Mouse (Mus musculus): ENCODE measurements around the gene 1700028P14Rik. TPM values are rescaled to one million over a fixed set of nuclear protein-coding genes. Genes with fewer than 3 reads are reported as not detected.

Gene 1700028P14Rik
- polyA plus RNA-seq, 1 experiment from 2014 or later = 0.44 TPM

DNA sequence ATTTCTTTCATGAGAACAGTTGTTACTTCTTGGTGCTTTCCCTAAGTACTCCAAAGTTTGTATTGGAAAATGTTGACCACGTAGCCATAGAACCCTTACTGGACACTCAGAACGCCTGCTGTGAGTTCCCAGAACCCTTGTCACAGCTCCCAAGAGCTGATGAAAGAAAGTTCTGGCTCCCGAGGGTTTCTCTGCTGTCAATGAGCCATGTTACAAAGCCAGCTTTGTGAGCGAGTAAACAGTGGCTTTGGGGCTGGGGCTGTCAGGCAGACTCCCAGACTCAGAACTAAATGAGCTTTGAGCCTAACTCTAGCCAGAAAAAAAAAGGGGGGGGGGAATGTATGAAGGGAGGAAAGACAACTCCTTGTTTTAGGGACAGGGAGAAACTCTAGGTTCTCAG is 120.7 kb downstream of the 1700028P14Rik start:
- H3K4me3 ChIP-seq (ENCODE audit: low read depth, low read length) = no peak overlapping the region
- ATAC-seq (replicated peaks; ENCODE audit: low FRiP score) = no peak
- 20% methylated on average over 4 of the region's 4 CpGs for WGBS

DNA sequence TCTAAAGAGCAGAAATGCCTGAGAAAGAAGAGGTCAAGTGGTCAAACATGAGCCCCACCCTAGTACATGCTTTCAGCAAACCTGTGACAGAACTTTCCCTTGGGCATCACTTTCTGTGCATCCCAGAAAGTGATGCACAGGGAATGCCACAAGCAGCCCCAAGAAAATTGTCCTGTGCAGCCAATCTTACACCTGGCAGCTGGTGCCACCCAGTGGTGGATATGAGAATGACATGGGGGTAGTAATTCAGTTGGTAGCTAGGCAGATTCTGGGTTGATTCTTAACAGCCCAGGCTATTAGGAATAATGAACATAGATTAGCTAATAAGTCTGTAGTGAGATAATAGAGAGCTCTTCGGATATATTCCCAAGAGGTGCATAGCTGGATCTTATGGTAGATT is 128.9 kb downstream of the 1700028P14Rik start:
- Histone ChIP-seq H3K4me3 (ENCODE audit: low read depth, low read length) (no peak overlapping the region), H3K4me2 (ENCODE audit: low read depth, low read length, severe bottlenecking) (no peak overlapping the region), H3K4me1 (replicated peaks; ENCODE audit: control insufficient read depth, insufficient read depth, low read length) (no peaks in the 10 kb centered on the region), H3K27me3 (ENCODE audit: control insufficient read depth, insufficient read depth, low read length) (no peaks in the 10 kb centered on the region), H3K27ac (ENCODE audit: low read depth, low read length) (no peak overlapping the region), H3K9me3 (ENCODE audit: control insufficient read depth, low read length) (no peaks in the 10 kb centered on the region), H3K9ac (ENCODE audit: low read length) (no peak overlapping the region), H3K36me3 (ENCODE audit: control insufficient read depth, insufficient read depth, low read length) (no peaks in the 10 kb centered on the region)
- 10% methylated on average over 1 of the region's 1 CpGs for WGBS
- DNase-seq (ENCODE audit: low spot score) = peak; percentile 81
- ATAC-seq (replicated peaks; ENCODE audit: low FRiP score) = no peak; the same call in 1 of the 2 replicates

More for the DNA sequence above, 120.7 kb downstream of the 1700028P14Rik start:
- Histone ChIP-seq H3K36me3 (ENCODE audit: control insufficient read depth, insufficient read depth, low read length) (no peaks in the 10 kb centered on the region), H3K9me3 (ENCODE audit: control insufficient read depth, low read length) (no peaks in the 10 kb centered on the region), H3K9ac (ENCODE audit: low read length) (no peak overlapping the region), H3K27ac (ENCODE audit: low read depth, low read length) (no peak overlapping the region), H3K4me1 (replicated peaks; ENCODE audit: control insufficient read depth, insufficient read depth, low read length) (no peaks in the 10 kb centered on the region), H3K27me3 (ENCODE audit: control insufficient read depth, insufficient read depth, low read length) (no peaks in the 10 kb centered on the region), H3K4me2 (ENCODE audit: low read depth, low read length, severe bottlenecking) (no peak overlapping the region)
- no peak for DNase-seq (ENCODE audit: low spot score)

DNA sequence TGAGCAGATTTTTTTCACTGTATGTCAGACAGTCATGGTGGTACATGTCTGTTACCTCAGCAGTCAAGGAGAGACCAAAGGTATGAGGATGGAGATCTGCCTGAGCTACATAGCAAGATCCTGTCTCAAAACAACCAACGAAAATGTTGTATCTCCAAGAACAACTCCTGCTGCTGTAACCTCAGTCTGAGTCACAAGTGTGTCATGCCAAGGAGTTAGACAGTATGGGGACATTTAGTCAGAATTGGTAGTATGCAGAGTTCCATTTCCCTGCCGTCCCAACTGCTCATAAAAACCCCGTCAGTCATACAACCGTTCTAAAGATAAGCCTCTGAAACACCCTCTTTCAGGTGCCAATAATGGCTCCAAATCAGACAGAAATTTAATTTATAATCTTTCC is 130.8 kb downstream of the 1700028P14Rik start:
- Histone ChIP-seq H3K4me3 (ENCODE audit: low read depth, low read length) (no peak overlapping the region), H3K4me1 (replicated peaks; ENCODE audit: control insufficient read depth, insufficient read depth, low read length) (no peaks in the 10 kb centered on the region), H3K9me3 (ENCODE audit: control insufficient read depth, low read length) (no peaks in the 10 kb centered on the region), H3K36me3 (ENCODE audit: control insufficient read depth, insufficient read depth, low read length) (no peaks in the 10 kb centered on the region), H3K27ac (ENCODE audit: low read depth, low read length) (no peak overlapping the region), H3K9ac (ENCODE audit: low read length) (no peak overlapping the region), H3K27me3 (ENCODE audit: control insufficient read depth, insufficient read depth, low read length) (no peaks in the 10 kb centered on the region), H3K4me2 (ENCODE audit: low read depth, low read length, severe bottlenecking) (no peak overlapping the region)
- DNase-seq (ENCODE audit: low spot score) (no peak), ATAC-seq (replicated peaks; ENCODE audit: low FRiP score) (no peak)
- 87% methylated on average over 4 of the region's 4 CpGs for WGBS

DNA sequence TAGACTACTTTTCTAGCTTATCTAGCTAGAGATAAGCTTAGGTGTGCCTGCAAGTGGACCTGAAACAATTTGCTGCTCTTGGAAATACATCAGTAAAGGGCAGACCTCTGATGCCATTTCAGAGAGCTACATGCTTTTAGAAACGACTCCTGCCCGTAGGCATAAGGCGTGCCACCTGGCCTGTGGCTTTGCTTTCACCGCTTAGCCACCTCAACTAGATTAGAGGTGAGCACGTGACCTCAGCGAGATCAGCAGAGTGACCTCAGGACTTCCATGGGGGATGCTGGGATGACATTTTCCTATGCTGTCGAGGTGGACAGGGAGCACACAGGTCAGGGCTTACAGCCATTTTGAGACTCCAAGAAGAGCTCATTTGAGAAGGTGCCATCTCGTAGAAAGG is 131.5 kb downstream of the 1700028P14Rik start:
- Histone ChIP-seq H3K27ac (ENCODE audit: low read depth, low read length) (no peak overlapping the region), H3K9ac (ENCODE audit: low read length) (no peak overlapping the region), H3K4me2 (ENCODE audit: low read depth, low read length, severe bottlenecking) (no peak overlapping the region), H3K27me3 (ENCODE audit: control insufficient read depth, insufficient read depth, low read length) (no peaks in the 10 kb centered on the region), H3K36me3 (ENCODE audit: control insufficient read depth, insufficient read depth, low read length) (no peaks in the 10 kb centered on the region), H3K4me1 (replicated peaks; ENCODE audit: control insufficient read depth, insufficient read depth, low read length) (no peaks in the 10 kb centered on the region), H3K9me3 (ENCODE audit: control insufficient read depth, low read length) (no peaks in the 10 kb centered on the region), H3K4me3 (ENCODE audit: low read depth, low read length) (no peak overlapping the region)
- DNase-seq (ENCODE audit: low spot score) (no peak), ATAC-seq (replicated peaks; ENCODE audit: low FRiP score) (no peak)
- WGBS = 93% methylated on average over 8 of the region's 8 CpGs

DNA sequence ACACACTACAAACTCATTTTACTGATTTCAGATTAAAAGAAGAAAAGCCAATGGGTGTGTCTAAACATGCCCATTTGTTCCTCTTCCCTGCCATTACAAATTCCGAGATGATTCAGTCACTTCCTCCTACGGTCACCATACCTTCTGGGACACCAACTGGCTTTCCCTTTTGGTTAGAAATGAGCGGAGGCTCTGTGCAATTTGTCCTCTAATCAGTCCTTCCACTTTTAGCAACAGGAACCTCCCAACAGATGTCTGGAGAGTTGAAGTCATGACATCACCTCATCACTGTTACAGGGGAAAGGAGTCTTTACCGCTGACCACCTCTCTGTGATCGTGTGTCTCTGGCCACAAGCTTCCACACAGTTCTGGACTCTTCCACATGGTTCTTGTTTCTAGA is 132.0 kb downstream of the 1700028P14Rik start:
- Histone ChIP-seq H3K36me3 (ENCODE audit: control insufficient read depth, insufficient read depth, low read length) (no peaks in the 10 kb centered on the region), H3K4me3 (ENCODE audit: low read depth, low read length) (no peak overlapping the region), H3K27ac (ENCODE audit: low read depth, low read length) (no peak overlapping the region), H3K9ac (ENCODE audit: low read length) (no peak overlapping the region), H3K4me2 (ENCODE audit: low read depth, low read length, severe bottlenecking) (no peak overlapping the region), H3K4me1 (replicated peaks; ENCODE audit: control insufficient read depth, insufficient read depth, low read length) (no peaks in the 10 kb centered on the region), H3K9me3 (ENCODE audit: control insufficient read depth, low read length) (no peaks in the 10 kb centered on the region), H3K27me3 (ENCODE audit: control insufficient read depth, insufficient read depth, low read length) (no peaks in the 10 kb centered on the region)
- 91% methylated on average over 5 of the region's 5 CpGs for WGBS
- DNase-seq (ENCODE audit: low spot score) = no peak
- ATAC-seq (replicated peaks; ENCODE audit: low FRiP score) = no peak

DNA sequence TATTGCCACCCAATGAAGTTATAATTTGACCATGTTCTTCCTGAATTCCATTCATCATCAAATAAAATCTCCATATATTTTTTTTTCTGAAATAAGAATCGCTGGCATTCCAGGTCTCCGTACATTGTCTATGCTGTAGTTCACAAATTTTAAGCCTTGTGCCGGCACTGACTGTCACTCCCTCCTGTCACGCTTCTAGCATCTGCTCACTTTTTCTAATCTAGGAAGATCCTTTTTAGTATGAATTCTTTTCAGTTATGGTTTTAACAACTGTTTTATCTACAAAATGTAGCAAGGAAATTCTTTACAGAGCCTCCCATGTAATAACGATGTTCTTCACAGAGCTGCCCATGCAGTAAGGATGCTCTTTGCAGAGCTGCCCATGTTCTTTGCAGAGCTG is 134.1 kb downstream of the 1700028P14Rik start:
- Histone ChIP-seq H3K36me3 (ENCODE audit: control insufficient read depth, insufficient read depth, low read length) (no peaks in the 10 kb centered on the region), H3K27ac (ENCODE audit: low read depth, low read length) (no peak overlapping the region), H3K27me3 (ENCODE audit: control insufficient read depth, insufficient read depth, low read length) (no peaks in the 10 kb centered on the region), H3K4me2 (ENCODE audit: low read depth, low read length, severe bottlenecking) (no peak overlapping the region), H3K9me3 (ENCODE audit: control insufficient read depth, low read length) (no peaks in the 10 kb centered on the region), H3K9ac (ENCODE audit: low read length) (no peak overlapping the region), H3K4me3 (ENCODE audit: low read depth, low read length) (no peak overlapping the region), H3K4me1 (replicated peaks; ENCODE audit: control insufficient read depth, insufficient read depth, low read length) (no peaks in the 10 kb centered on the region)
- ATAC-seq (replicated peaks; ENCODE audit: low FRiP score) (no peak), DNase-seq (ENCODE audit: low spot score) (no peak)
- 92% methylated on average over 5 of the region's 5 CpGs for WGBS

DNA sequence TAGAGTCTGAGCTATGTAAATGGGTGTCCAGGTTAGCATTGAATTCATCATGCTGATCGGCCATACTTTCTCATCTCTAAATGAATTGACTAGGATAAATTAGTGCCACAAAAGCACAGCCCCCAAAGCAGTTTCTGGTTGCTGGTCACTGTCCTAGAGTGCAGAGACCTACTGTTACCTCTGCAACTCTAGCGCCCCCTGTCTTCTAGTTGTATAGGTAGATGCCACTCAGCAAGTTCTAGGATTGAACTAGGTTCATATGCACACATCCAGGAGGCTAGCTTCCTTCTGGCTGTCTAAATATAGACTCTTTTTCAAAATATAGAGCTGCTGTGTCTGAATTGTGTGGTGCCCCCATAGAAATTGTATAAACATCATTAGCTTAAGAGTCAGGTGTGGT is 141.3 kb downstream of the 1700028P14Rik start:
- H3K4me2 ChIP-seq (ENCODE audit: low read depth, low read length, severe bottlenecking) = no peak overlapping the region
- H3K27ac ChIP-seq (ENCODE audit: low read depth, low read length) = no peak overlapping the region
- WGBS = 46% methylated on average over 2 of the region's 2 CpGs
- ATAC-seq (replicated peaks; ENCODE audit: low FRiP score) = no peak
- H3K27me3 ChIP-seq (ENCODE audit: control insufficient read depth, insufficient read depth, low read length) = no peaks in the 10 kb centered on the region
- H3K9ac ChIP-seq (ENCODE audit: low read length) = no peak overlapping the region
- no peak overlapping the region for H3K4me3 ChIP-seq (ENCODE audit: low read depth, low read length)
- H3K4me1 ChIP-seq (replicated peaks; ENCODE audit: control insufficient read depth, insufficient read depth, low read length) = peaks cover 7% of the 10 kb centered on the region
- H3K36me3 ChIP-seq (ENCODE audit: control insufficient read depth, insufficient read depth, low read length) = no peaks in the 10 kb centered on the region
- no peak for DNase-seq (ENCODE audit: low spot score)
- no peaks in the 10 kb centered on the region for H3K9me3 ChIP-seq (ENCODE audit: control insufficient read depth, low read length)

Other genes starting within 250 kb of the 1700028P14Rik start
- gene Mamdc2, start 204.4 kb downstream of the 1700028P14Rik start, polyA plus RNA-seq (2014; fragmentation: Nextera tagmentation; extraction: Ambion mirVana) = 1.2 and 1.3 TPM in 2 replicates
- gene Ptar1, start 34.6 kb upstream of the 1700028P14Rik start, polyA plus RNA-seq (2014; fragmentation: Nextera tagmentation; extraction: Ambion mirVana) = 10.0 and 11.0 TPM in 2 replicates
- 0.92 and 1.2 TPM in 2 replicates for gene Apba1, start 106.1 kb upstream of the 1700028P14Rik start, polyA plus RNA-seq (2014; fragmentation: Nextera tagmentation; extraction: Ambion mirVana)

All from forebrain, embryonic 11.5 days (tissue).